In the genomic region with DNA sequence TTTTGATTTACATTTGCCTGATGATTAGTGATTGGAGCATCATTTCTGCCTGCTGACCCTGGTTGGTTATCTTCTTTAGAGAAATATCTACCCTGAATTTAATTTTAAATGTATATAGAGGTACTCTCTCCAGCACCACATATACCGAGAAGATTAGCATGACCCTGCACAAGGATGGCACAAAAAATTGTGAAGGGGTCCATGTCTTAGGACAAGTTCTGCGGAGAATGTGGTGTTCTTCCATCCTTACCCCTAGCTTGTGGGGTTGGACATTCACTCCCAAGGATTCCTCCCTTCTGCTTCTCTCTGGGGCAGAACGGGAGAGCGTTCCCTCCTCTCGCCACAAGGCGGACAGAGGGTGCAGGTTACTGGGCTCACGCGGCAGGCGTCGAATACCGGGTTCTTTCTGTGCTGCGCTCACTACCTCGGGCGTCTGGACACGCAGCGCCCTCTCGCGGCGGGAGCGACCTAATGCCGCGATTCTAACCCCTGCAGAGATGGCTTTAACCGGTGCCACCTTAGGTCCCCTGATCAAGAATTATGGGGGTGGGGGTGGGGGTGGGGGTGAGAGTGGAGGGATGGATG, we compare ENCODE assay signal across 8 mouse cellular contexts.
DNase-seq lines count a peak whose midpoint lies in the region; ATAC-seq and TF ChIP-seq lines count a peak whose summit lies in the region.

No protein-coding gene starts in this region.

- WGBS in embryonic facial prominence, embryonic 14.5 days, result 5% methylated on average over 23 of the region's 23 CpGs
- WGBS in heart, embryonic 10.5 days, result 6% methylated on average over 23 of the region's 23 CpGs
- WGBS in kidney, embryonic 15.5 days, result 5% methylated on average over 23 of the region's 23 CpGs
- WGBS in liver, adult 2 months, result 8% methylated on average over 23 of the region's 23 CpGs

- peak; percentile 91 for ATAC-seq in embryonic facial prominence, embryonic 14.5 days (ENCODE audit: low read depth)
- peak; percentile 90 for ATAC-seq in kidney, embryonic 15.5 days (replicated peaks; ENCODE audit: low FRiP score)
- peak; percentile 88 for ATAC-seq in monocyte, adult 5-6 weeks (replicated peaks; ENCODE audit: insufficient number of reproducible peaks, low FRiP score, low TSS enrichment, poor library complexity, severe bottlenecking)

- H3K4me2 ChIP-seq in embryonic facial prominence, embryonic 14.5 days (ENCODE audit: low read depth, low read length), result no peak overlapping the region
- H3K4me2 ChIP-seq in kidney, embryonic 15.5 days, result 0 out of 2 replicates have a peak overlapping the region, but pooled peaks have one; percentile 28

- H3K79me2 ChIP-seq in liver, adult 2 months (ENCODE audit: control insufficient read depth, insufficient read depth, low read length), result no peaks in the 10 kb centered on the region

- no peak overlapping the region for H3K9ac ChIP-seq in embryonic facial prominence, embryonic 14.5 days (ENCODE audit: low read depth, low read length)
- H3K9ac ChIP-seq in kidney, embryonic 15.5 days, result no peak overlapping the region
- no peak overlapping the region for H3K9ac ChIP-seq in liver, adult 2 months (ENCODE audit: low read depth, low read length)

- no peak overlapping the region for H3K4me3 ChIP-seq in embryonic facial prominence, embryonic 14.5 days (ENCODE audit: low read depth, low read length)
- H3K4me3 ChIP-seq in heart, embryonic 10.5 days, result 0 out of 2 replicates have a peak overlapping the region, but pooled peaks have one; percentile 15
- H3K4me3 ChIP-seq in kidney, embryonic 15.5 days (replicated peaks), result no peak overlapping the region
- no peak overlapping the region for H3K4me3 ChIP-seq in liver, adult 2 months (ENCODE audit: insufficient read depth, low read depth, low read length)

- TF ChIP-seq CTCF in liver, adult 2 months (IDR thresholded peaks at IDR 0.05; ENCODE audit: low read depth, low read length), result peak; percentile 82

- no peaks in the 10 kb centered on the region for H3K9me3 ChIP-seq in embryonic facial prominence, embryonic 14.5 days (ENCODE audit: control insufficient read depth, low read length)
- H3K9me3 ChIP-seq in heart, embryonic 10.5 days, result no peaks in the 10 kb centered on the region
- H3K9me3 ChIP-seq in kidney, embryonic 15.5 days (replicated peaks), result no peaks in the 10 kb centered on the region

- no peak for TF ChIP-seq POLR2A in liver, adult 2 months (IDR thresholded peaks at IDR 0.05; ENCODE audit: extremely low read depth, insufficient read depth, low read length)

- H3K4me1 ChIP-seq in embryonic facial prominence, embryonic 14.5 days (ENCODE audit: control insufficient read depth, insufficient read depth, low read length), result no peaks in the 10 kb centered on the region
- peaks cover 8% of the 10 kb centered on the region; the same call in 1 of the 2 replicates for H3K4me1 ChIP-seq in heart, embryonic 10.5 days
- 0 out of 2 replicates have a peak, but pooled peaks cover 4% of the 10 kb centered on the region for H3K4me1 ChIP-seq in kidney, embryonic 15.5 days
- H3K4me1 ChIP-seq in liver, adult 2 months (ENCODE audit: control insufficient read depth, insufficient read depth, low read length), result no peaks in the 10 kb centered on the region

- DNase-seq in 3T3-L1 (ENCODE audit: low read depth, low spot score), result peak; percentile 33
- DNase-seq in adrenal gland, postnatal 4 days (ENCODE audit: low spot score in 2 of 2), result peak; percentile 66 to 71
- peak; percentile 86 for DNase-seq in embryonic facial prominence, embryonic 14.5 days (ENCODE audit: low spot score)
- peak; percentile 86 for DNase-seq in heart, embryonic 10.5 days (ENCODE audit: low spot score)
- peak; percentile 60 for DNase-seq in liver, adult 2 months (ENCODE audit: extremely low read depth, low read depth, low spot score)
- peak; percentile 71 to 75 for DNase-seq in spleen, postnatal 36 days (ENCODE audit: low spot score in 2 of 2)

- H3K36me3 ChIP-seq in embryonic facial prominence, embryonic 14.5 days (ENCODE audit: control insufficient read depth, insufficient read depth, low read length), result no peaks in the 10 kb centered on the region
- H3K36me3 ChIP-seq in heart, embryonic 10.5 days, result no peaks in the 10 kb centered on the region
- no peaks in the 10 kb centered on the region for H3K36me3 ChIP-seq in kidney, embryonic 15.5 days
- no peaks in the 10 kb centered on the region for H3K36me3 ChIP-seq in liver, adult 2 months (ENCODE audit: control insufficient read depth, insufficient read depth, low read length)

- H3K27ac ChIP-seq in embryonic facial prominence, embryonic 14.5 days (replicated peaks; ENCODE audit: low read depth, low read length), result no peak overlapping the region
- H3K27ac ChIP-seq in heart, embryonic 10.5 days, result no peak overlapping the region
- no peak overlapping the region for H3K27ac ChIP-seq in kidney, embryonic 15.5 days
- H3K27ac ChIP-seq in liver, adult 2 months (replicated peaks; ENCODE audit: insufficient read depth, low read depth, low read length), result no peak overlapping the region

- no peaks in the 10 kb centered on the region for H3K27me3 ChIP-seq in embryonic facial prominence, embryonic 14.5 days (replicated peaks; ENCODE audit: control insufficient read depth, insufficient read depth, low read length)
- H3K27me3 ChIP-seq in heart, embryonic 10.5 days (ENCODE audit: insufficient read depth, poor library complexity, severe bottlenecking), result no peaks in the 10 kb centered on the region
- no peaks in the 10 kb centered on the region for H3K27me3 ChIP-seq in kidney, embryonic 15.5 days
- H3K27me3 ChIP-seq in liver, adult 2 months (ENCODE audit: control insufficient read depth, insufficient read depth, low read length), result no peaks in the 10 kb centered on the region

Comparison
In these comparisons a context has a peak if more than half of its experiments do, and no peak if none do; other contexts are left out.
1. DNase-seq: peak in every context shown above with its lines; median percentile 86 in embryonic facial prominence, embryonic 14.5 days; 86 in heart, embryonic 10.5 days; 73 in spleen, postnatal 36 days; 68 in adrenal gland, postnatal 4 days; 60 in liver, adult 2 months; 33 in 3T3-L1.